Mouse (Mus musculus) retina, postnatal 1 day (tissue): ENCODE measurements around the gene Frmd7.

ENCODE experiments used
- DNase-seq: peaks from one replicate; pipeline ENCODE4 v3.0.0-alpha.2; 2012

Frmd7 gene

DNA sequence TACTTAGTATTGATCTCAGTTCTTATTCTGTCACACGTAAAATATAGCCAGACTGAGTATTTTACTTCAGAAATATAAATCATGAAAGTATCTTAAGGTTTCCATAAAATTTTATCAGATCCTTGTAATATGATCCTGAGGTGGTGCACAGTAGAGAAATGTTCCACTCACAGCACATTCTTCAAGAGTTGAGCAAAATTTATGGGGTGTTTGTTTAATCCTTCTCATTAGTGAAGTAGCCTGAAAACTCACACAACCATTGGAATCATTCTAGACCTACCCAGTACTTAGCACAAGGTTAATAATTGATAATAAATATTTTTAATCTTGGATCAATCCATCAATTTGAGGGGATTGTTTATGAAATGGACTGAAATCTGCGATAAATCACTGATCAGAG, 78.7 kb downstream of the Frmd7 start:
- DNase-seq = no peak

GRCm38 (mm10) chrX:50850428-50851184, 91.9 kb downstream of the Frmd7 start:
- no peak for DNase-seq
